Mouse (Mus musculus): ENCODE results near the gene Dnajc5g.

DNA sequence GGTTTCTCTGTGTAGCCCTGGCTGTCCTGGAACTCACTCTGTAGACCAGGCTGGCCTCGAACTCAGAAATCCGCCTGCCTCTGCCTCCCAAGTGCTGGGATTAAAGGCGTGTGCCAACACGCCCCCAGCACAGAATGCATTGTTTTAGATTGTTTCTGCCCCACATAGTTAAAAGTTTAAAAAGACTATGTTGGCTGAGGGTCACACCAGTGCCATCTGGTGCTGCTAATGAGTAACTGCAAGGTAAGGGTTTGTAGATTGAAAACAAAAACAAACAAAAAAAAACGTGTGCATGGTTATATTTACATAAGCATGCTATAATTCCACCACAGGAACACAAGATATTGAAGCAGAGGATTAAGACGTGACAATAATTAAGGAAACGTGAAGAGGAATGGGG is 4.7 kb downstream of the Dnajc5g start:
- TF ChIP-seq GATA1 (IDR thresholded peaks at IDR 0.05; ENCODE audit: borderline replicate concordance, low read length) = no peak
- no peak for TF ChIP-seq FLI1 (IDR thresholded peaks at IDR 0.05; ENCODE audit: low read length)

All from megakaryocyte, embryonic 14.5 days (primary cell).